Mouse (Mus musculus): ENCODE results near the gene Fbxo30. TPM values are rescaled to one million over a fixed set of nuclear protein-coding genes. Genes with fewer than 3 reads are reported as not detected.

Fbxo30 gene
- polyA plus RNA-seq, 1 experiment from 2014 or later: 37.4 TPM

GRCm38 (mm10) chr10:11323202-11323898 lies 42.2 kb downstream of the Fbxo30 start:
- no peak overlapping the region for H3K27ac ChIP-seq

DNA sequence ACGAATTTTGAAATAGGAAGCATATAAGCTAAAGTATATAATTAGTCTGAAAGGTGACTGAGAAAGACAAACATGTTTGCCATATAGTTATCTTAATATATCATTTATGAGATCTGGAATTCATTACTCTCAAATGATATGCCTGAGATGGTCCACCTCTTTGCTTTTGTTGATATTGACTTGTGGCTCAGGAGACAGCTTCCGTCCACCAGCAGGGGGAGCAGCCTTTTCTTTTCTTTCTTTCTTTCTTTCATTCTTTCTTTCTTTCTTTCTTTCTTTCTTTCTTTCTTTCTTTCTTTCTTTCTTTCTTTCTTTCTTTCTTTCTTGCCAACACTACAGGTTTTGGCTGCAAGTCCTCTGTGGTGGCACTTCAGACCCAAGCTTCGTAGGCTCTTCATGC lies 45.4 kb downstream of the Fbxo30 start:
- Histone ChIP-seq H3K36me3 (no peaks in the 10 kb centered on the region), H3K27me3 (no peaks in the 10 kb centered on the region), H3K4me3 (no peak overlapping the region), H3K4me1 (no peaks in the 10 kb centered on the region), H3K27ac (no peak overlapping the region), H3K9me3 (no peaks in the 10 kb centered on the region), H3K4me2 (no peak overlapping the region), H3K9ac (no peak overlapping the region)
- no peak for ATAC-seq (ENCODE audit: insufficient number of reproducible peaks, insufficient read depth, low FRiP score, low TSS enrichment, low read depth)
- WGBS: 89% methylated on average over 3 of the region's 3 CpGs

More at GRCm38 (mm10) chr10:11323202-11323898, 42.2 kb downstream of the Fbxo30 start:
- Histone ChIP-seq H3K27me3 (no peaks in the 10 kb centered on the region), H3K4me3 (no peak overlapping the region), H3K9me3 (no peaks in the 10 kb centered on the region), H3K4me1 (no peaks in the 10 kb centered on the region), H3K36me3 (no peaks in the 10 kb centered on the region), H3K9ac (no peak overlapping the region), H3K4me2 (no peak overlapping the region)
- no peak for ATAC-seq (ENCODE audit: insufficient number of reproducible peaks, insufficient read depth, low FRiP score, low TSS enrichment, low read depth)
- 73% methylated on average over 4 of the region's 4 CpGs for WGBS

- Histone ChIP-seq H3K9ac (peak within 1 kb of the TSS; percentile 92), H3K4me3 (peak within 1 kb of the TSS; percentile 67), H3K4me2 (peak within 1 kb of the TSS; percentile 71), H3K9me3 (no peaks in the 10 kb centered on the region), H3K27me3 (no peaks in the 10 kb centered on the region), H3K4me1 (peaks cover 3% of the 10 kb centered on the region; the same call in 1 of the 2 replicates), H3K36me3 (no peaks in the 10 kb centered on the region), H3K27ac (peak within 1 kb of the TSS; percentile 98)
- ATAC-seq (ENCODE audit: insufficient number of reproducible peaks, insufficient read depth, low FRiP score, low TSS enrichment, low read depth): peak; percentile 95
- under 1% methylated on average over 98 of the region's 106 CpGs for WGBS
These were observed 62.3 kb downstream of the Fbxo30 start, which contains the start of gene Epm2a for GRCm38 (mm10) chr10:11343205-11344141. Gene Epm2a (plus strand): TSS chr10:11343404.

DNA sequence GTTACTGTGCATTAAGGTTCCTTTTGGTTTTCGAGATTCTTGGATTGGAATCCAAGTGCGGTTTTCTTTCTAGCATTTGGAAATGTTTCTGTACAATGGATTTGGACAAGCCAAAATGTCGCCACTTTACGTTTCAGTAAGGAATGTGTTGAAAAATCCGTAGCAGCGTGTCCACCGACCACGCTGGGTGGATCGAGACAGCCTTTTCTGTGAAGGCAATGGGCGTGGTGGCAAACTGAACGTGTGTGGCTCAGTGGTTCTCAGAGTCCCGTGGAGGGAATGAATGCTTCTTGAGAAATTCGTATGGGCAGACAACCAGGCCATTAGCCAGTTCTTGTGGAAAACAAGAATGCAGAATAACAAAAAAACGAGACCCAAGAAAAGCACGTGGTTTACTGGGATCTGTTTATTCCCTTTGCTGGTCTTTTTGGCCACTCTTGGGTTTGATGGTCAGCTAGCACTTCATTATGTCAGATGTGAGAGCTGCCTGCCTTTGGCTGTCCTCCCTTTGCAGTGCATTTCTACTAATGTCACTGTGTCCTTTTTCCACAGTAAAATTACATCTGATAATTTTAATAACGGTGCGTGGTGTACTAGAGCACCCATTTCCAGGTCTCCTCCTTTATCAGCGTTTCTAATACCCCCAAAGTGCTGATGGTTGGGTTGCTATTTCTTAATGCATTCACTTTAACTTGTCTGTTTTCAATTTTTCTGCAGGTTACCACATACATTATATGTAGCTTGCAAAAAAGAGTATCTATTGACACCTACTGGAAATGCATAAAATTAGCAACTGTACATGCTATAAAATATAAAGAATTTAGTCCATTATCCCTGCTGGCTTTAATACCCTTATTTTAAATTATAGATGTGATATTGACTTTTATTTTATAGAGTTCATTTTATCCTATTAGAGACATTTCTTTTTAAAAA lies 63.7 kb downstream of the Fbxo30 start:
- no peaks in the 10 kb centered on the region for H3K36me3 ChIP-seq
- no peak overlapping the region for H3K4me2 ChIP-seq
- H3K9me3 ChIP-seq: no peaks in the 10 kb centered on the region
- no peak overlapping the region for H3K27ac ChIP-seq
- WGBS: 75% methylated on average over 18 of the region's 18 CpGs
- H3K4me1 ChIP-seq: peaks cover 3% of the 10 kb centered on the region; the same call in 1 of the 2 replicates
- no peak overlapping the region for H3K9ac ChIP-seq
- no peak for ATAC-seq (ENCODE audit: insufficient number of reproducible peaks, insufficient read depth, low FRiP score, low TSS enrichment, low read depth)
- H3K27me3 ChIP-seq: no peaks in the 10 kb centered on the region
- no peak overlapping the region for H3K4me3 ChIP-seq

Other genes with a start within 250 kb of the Fbxo30 start
- gene Grm1, start 199.0 kb upstream of the Fbxo30 start, polyA plus RNA-seq (2015; fragmentation: Nextera tagmentation; extraction: Ambion mirVana): 0.13 TPM in 1 of 2 replicates, not detected in the other
- gene Shprh, start 131.9 kb upstream of the Fbxo30 start, polyA plus RNA-seq (2015; fragmentation: Nextera tagmentation; extraction: Ambion mirVana): 19.9 and 20.2 TPM in 2 replicates
- 0.31 and 0.59 TPM in 2 replicates for gene Epm2a, start 62.1 kb downstream of the Fbxo30 start, polyA plus RNA-seq (2015; fragmentation: Nextera tagmentation; extraction: Ambion mirVana)